Mouse (Mus musculus) heart, embryonic 14.5 days (tissue): ENCODE measurements around the gene Ramp1. TPM values are rescaled to one million over a fixed set of nuclear protein-coding genes. Genes with fewer than 3 reads are reported as not detected.

ENCODE experiments used
- ATAC-seq: fragments of 200-750 bp; cut with Nextera tagmentation; 2 replicates; pipeline ENCODE4 v1.8.0; 2017; ENCODE audit warnings: low read depth, moderate TSS enrichment; ENCODE audit not compliant: insufficient number of reproducible peaks, insufficient read depth, low FRiP score
- H3K27ac ChIP-seq, 2 experiments: fragments of 200-500 bp in 1 of 2; fragments of 300-500 bp in 1 of 2; sonication (generic) in 1 of 2; replicated peaks in 1 of 2; 2 replicates each; pipeline ENCODE4 v1.5.1; 2012 to 2014; ENCODE audit warnings: low read depth in 2 of 2, low read length in 2 of 2, control low read depth in 1 of 2, mild to moderate bottlenecking in 1 of 2, mixed read lengths in 1 of 2; ENCODE audit not compliant: control insufficient read depth in 1 of 2, insufficient read depth in 1 of 2
- H3K27me3 ChIP-seq: fragments of 300-500 bp; sonication (generic); 2 replicates; pipeline ENCODE4 v1.6.1; 2014; ENCODE audit warnings: mild to moderate bottlenecking, low read length, control low read depth; ENCODE audit not compliant: control insufficient read depth, insufficient read depth
- H3K36me3 ChIP-seq: fragments of 300-500 bp; sonication (generic); 2 replicates; pipeline ENCODE4 v1.6.1; 2014; ENCODE audit warnings: mild to moderate bottlenecking, control low read depth, low read length, mixed read lengths; ENCODE audit not compliant: control insufficient read depth, insufficient read depth
- H3K4me1 ChIP-seq, 2 experiments: fragments of 200-500 bp in 1 of 2; fragments of 300-500 bp in 1 of 2; sonication (generic) in 1 of 2; 2 replicates each; pipeline ENCODE4 v1.6.1; 2012 to 2014; ENCODE audit warnings: low read length in 2 of 2, control low read depth in 1 of 2, mixed read lengths in 1 of 2; ENCODE audit not compliant: control insufficient read depth in 2 of 2, insufficient read depth in 2 of 2
- H3K4me2 ChIP-seq: fragments of 300-500 bp; sonication (generic); 2 replicates; pipeline ENCODE4 v1.6.1; 2014; ENCODE audit warnings: mild to moderate bottlenecking, low read length
- H3K4me3 ChIP-seq, 2 experiments: fragments of 200-500 bp in 1 of 2; fragments of 300-500 bp in 1 of 2; sonication (generic) in 1 of 2; 2 replicates each; pipeline ENCODE4 v1.5.1; 2012 to 2014; ENCODE audit warnings: low read length in 2 of 2, mild to moderate bottlenecking in 2 of 2, control low read depth in 1 of 2, low read depth in 1 of 2, moderate library complexity in 1 of 2; ENCODE audit not compliant: control insufficient read depth in 1 of 2, insufficient read depth in 1 of 2
- H3K9ac ChIP-seq: fragments of 300-500 bp; sonication (generic); 2 replicates; pipeline ENCODE4 v1.6.1; 2014; ENCODE audit warnings: mild to moderate bottlenecking, low read length
- H3K9me3 ChIP-seq: fragments of 300-500 bp; sonication (generic); 2 replicates; pipeline ENCODE4 v1.6.1; 2016; ENCODE audit warnings: low read length, control low read depth; ENCODE audit not compliant: control insufficient read depth
- WGBS: fragments of 180-500 bp; shearing (Covaris S2); extraction: QIAGEN DNeasy Blood & Tissue Kit; methylation state at CpG from one replicate; pipeline ENCODE4 v1.1.7; 2014; 5-methylcytosine and 5-hydroxymethylcytosine counted together
- polyA plus RNA-seq: library from polyadenylated mRNA; unstranded; fragments of >200 nt; fragmentation: Nextera tagmentation; extraction: Ambion mirVana; gene quantifications from 2 replicates; pipeline ENCODE4 v1.2.1, GENCODE M21; 2014

Ramp1 gene
- polyA plus RNA-seq, 1 experiment from 2014 or later: 55.9 TPM

DNA sequence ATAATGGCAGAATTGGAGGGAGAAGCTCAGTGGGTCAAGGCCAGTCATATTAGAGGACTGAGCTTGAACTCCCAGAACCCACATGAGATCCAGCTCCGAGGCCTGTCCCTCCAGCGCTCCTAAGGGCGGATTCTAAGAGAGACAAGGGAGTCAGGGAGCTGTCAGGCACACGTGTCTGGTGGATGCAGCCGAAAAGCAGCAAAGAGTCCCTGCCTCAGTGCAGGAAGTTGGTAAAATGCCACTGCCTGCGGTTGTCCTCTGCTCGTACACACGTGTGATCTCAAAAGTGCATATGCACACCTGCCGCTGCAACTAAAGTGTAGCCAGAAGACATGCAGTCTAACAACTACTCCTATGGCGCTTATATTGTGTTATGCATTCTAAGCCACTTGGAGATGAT is 3.7 kb downstream of the Ramp1 start:
- Histone ChIP-seq H3K4me3 (no peak overlapping the region), H3K27ac (no peak overlapping the region), H3K9me3 (0 out of 2 replicates have a peak, but pooled peaks cover 3% of the 10 kb centered on the region), H3K27me3 (no peaks in the 10 kb centered on the region), H3K4me2 (no peak overlapping the region), H3K9ac (no peak overlapping the region), H3K36me3 (peaks cover 3% of the 10 kb centered on the region; the same call in 1 of the 2 replicates), H3K4me1 (peaks cover 17 to 22% of the 10 kb centered on the region in 2 experiments; a peak in 3 of 4 replicates)
- WGBS: 77% methylated on average over 10 of the region's 10 CpGs
- ATAC-seq: no peak

DNA sequence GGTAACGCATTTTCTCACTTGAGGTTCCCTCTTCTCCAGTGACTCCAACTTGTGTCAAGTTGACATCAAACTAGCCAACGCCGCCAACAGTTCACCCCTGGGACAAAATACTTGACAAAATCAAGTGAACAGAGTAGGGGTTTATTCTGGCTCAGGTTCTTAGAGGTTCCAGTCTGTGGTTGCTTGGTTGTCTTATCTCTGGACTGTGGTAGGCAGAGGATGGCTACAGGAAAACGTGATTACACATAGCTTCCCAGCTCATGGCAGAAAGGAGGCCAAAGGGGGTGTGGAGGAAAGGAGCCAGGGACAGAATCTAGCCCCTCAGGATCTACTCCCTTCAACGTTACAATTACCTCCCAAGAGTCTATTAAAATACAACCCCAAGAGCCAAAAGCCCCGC is 7.1 kb downstream of the Ramp1 start:
- Histone ChIP-seq H3K27me3 (no peaks in the 10 kb centered on the region), H3K36me3 (peaks cover 3% of the 10 kb centered on the region; the same call in 1 of the 2 replicates), H3K27ac (no peak overlapping the region), H3K4me1 (peaks cover 6 to 8% of the 10 kb centered on the region in 2 experiments; a peak in 3 of 4 replicates), H3K4me2 (no peak overlapping the region), H3K4me3 (no peak overlapping the region), H3K9ac (no peak overlapping the region), H3K9me3 (0 out of 2 replicates have a peak, but pooled peaks cover 3% of the 10 kb centered on the region)
- ATAC-seq: no peak
- 85% methylated on average over 6 of the region's 6 CpGs for WGBS

DNA sequence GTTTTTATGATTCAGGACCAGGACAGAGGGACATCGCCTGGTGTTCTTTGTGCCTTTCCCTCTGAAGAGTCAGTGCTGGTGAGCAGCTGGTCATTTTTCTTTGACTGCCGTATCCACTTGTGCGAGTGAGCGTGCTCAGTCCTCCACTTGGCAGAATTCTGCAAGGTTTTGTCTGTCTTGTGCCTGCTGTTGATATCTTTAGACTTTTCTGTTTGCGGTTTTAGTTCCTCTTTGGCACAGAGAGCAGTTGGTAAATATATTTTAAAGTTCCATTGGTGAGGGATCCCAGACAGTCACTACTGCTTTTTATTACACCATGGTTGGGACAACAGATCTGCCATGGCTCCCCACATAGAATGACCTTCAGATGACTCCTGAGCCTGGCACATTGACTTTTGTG is 7.7 kb downstream of the Ramp1 start:
- Histone ChIP-seq H3K4me3 (no peak overlapping the region), H3K27me3 (no peaks in the 10 kb centered on the region), H3K36me3 (peaks cover 3% of the 10 kb centered on the region; the same call in 1 of the 2 replicates), H3K4me2 (no peak overlapping the region), H3K9me3 (0 out of 2 replicates have a peak, but pooled peaks cover 3% of the 10 kb centered on the region), H3K27ac (0 out of 4 replicates have a peak overlapping the region, but pooled peaks of 1 of the 2 experiments have one; percentile 0), H3K9ac (no peak overlapping the region), H3K4me1 (peaks cover 0 to 2% of the 10 kb centered on the region in 2 experiments; a peak in 2 of 4 replicates)
- ATAC-seq: no peak
- WGBS: 93% methylated on average over 5 of the region's 5 CpGs

DNA sequence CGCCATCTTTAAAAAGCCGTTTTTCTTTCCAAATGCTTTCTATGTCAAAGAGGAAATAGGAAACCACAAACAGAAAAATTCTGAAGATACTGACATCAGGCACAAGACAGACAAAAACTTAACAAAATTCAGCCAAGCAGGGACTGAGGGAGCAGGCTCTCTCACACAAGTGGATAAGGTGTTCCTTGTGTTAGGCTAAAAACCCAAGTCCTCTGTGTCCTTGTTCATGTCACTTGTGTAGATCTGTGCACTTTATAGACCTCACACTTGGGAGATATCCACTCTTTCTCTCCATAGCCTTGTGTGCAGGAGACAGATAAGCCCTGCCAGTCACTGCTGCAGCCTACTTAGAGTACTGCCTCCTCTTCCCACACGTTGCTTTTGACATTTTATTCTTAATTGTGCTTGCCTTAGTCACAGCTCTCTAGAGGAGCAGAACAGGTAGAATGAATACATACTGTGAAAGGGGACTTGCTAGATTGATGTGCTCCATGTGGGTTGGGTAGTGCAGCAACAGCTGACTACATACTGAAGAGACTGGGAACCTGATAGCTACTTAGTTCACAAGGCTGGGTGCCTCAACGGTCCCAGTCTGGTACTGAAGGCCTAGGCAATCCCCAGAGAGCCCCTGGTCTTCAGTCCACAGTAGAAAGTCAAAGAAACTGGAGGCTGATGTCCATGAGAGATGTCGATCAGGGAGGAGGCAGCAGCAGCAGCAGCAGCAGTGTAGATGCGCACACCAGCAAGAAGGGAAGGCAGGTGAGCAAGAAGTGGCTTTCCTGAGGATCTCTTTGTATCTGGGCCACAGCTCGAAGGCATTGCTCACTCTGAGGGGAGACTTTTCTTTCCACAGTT is 8.4 kb downstream of the Ramp1 start:
- 83% methylated on average over 7 of the region's 7 CpGs for WGBS
- H3K27ac ChIP-seq: 0 out of 4 replicates have a peak overlapping the region, but pooled peaks of 1 of the 2 experiments have one; percentile 0
- H3K27me3 ChIP-seq: no peaks in the 10 kb centered on the region
- no peak overlapping the region for H3K4me3 ChIP-seq
- 0 out of 2 replicates have a peak, but pooled peaks cover 3% of the 10 kb centered on the region for H3K9me3 ChIP-seq
- H3K9ac ChIP-seq: no peak overlapping the region
- peaks cover 3% of the 10 kb centered on the region; the same call in 1 of the 2 replicates for H3K36me3 ChIP-seq
- no peak for ATAC-seq
- H3K4me1 ChIP-seq: no peaks in the 10 kb centered on the region
- no peak overlapping the region for H3K4me2 ChIP-seq

DNA sequence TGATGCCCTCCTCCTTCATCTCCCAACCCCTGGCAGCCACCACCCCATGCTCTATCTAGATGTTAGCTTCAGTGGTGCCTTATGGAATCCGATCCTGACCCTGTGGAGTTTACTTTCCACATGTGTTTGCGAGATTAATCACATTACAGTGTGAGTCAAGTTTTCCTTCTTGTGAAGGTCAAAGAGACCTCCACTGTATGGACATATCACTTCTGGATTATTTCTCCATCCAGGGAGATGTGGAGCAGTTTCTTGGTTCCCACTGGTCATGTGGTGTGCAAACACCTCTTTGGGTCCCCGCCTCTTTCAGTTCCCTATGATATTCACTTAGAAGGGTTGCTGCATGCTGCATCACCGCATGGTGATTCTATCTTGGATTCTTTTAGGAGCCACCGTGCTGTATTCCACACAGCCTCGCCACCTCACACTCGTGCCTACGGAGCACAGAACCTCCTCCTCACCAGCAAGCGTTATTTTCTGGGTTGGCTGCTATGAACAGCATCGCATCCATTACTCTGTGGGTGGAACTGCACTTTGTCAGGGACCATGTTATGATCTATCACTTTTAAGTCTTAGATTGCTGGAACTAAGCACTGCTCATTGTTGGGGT is 9.3 kb downstream of the Ramp1 start:
- no peak overlapping the region for H3K4me3 ChIP-seq
- no peak overlapping the region for H3K27ac ChIP-seq
- no peak for ATAC-seq
- no peaks in the 10 kb centered on the region for H3K27me3 ChIP-seq
- no peak overlapping the region for H3K9ac ChIP-seq
- H3K4me2 ChIP-seq: no peak overlapping the region
- peaks cover 3% of the 10 kb centered on the region; the same call in 1 of the 2 replicates for H3K36me3 ChIP-seq
- H3K9me3 ChIP-seq: 0 out of 2 replicates have a peak, but pooled peaks cover 3% of the 10 kb centered on the region
- H3K4me1 ChIP-seq: no peaks in the 10 kb centered on the region
- WGBS: 80% methylated on average over 10 of the region's 10 CpGs

DNA sequence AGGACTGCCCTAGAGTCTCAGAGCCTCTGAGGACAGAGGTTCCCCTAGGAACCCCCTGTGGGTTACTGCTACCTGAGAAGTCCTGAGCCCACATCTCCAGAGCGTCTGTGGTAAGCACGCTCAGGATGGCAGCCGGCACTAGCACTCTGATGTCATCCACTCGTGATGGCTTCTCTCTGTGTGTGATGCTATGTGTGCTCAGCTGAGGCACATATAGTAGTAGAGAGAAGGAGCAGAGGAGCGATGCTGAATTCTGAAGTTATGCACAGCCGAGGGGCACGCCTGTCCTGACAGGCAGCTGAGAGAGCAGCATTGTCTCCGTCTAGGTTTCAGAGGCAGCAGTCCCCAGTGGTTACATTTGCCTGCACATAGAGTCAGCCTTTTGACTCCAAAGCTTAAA is 12.6 kb downstream of the Ramp1 start:
- WGBS: 67% methylated on average over 8 of the region's 8 CpGs

DNA sequence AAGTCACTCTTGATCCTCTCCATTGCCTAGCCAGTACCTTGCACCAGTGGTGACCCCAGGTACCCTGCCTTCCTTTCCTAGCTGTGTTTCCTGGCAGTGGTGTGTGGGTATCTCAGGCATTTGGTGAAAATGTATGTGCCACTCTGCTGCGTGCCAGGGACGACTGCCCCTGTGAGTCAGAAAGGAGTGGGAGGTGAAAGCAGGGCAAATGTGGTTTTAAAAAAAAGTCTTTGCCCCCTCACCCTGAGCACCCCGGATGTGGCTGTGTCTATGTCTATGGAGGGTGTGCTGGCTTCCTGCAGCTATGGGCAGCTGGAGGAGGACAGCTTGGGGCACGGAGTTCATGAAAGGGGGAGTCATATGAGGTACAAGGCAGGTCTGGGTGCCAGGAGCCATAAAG is 13.6 kb downstream of the Ramp1 start:
- 78% methylated on average over 4 of the region's 4 CpGs for WGBS
- no peak for ATAC-seq

More for the DNA sequence above, 12.6 kb downstream of the Ramp1 start:
- Histone ChIP-seq H3K9ac (no peak overlapping the region), H3K27ac (no peak overlapping the region), H3K36me3 (no peaks in the 10 kb centered on the region), H3K9me3 (no peaks in the 10 kb centered on the region), H3K4me1 (no peaks in the 10 kb centered on the region), H3K4me2 (no peak overlapping the region), H3K4me3 (no peak overlapping the region), H3K27me3 (no peaks in the 10 kb centered on the region)
- ATAC-seq: no peak

More for the DNA sequence above, 13.6 kb downstream of the Ramp1 start:
- Histone ChIP-seq H3K4me3 (no peak overlapping the region), H3K4me2 (no peak overlapping the region), H3K36me3 (no peaks in the 10 kb centered on the region), H3K27me3 (no peaks in the 10 kb centered on the region), H3K27ac (no peak overlapping the region), H3K9me3 (no peaks in the 10 kb centered on the region), H3K9ac (no peak overlapping the region), H3K4me1 (no peaks in the 10 kb centered on the region)
